Mouse (Mus musculus) frontal cortex, adult 2 months (tissue): Measurements from ENCODE around the gene Gm14744. TPM values are rescaled to one million over a fixed set of nuclear protein-coding genes. Genes with fewer than 3 reads are reported as not detected.
"Not testable (repeated sequence)": the region's sequence is repeated elsewhere in the genome, so short reads cannot be mapped to it uniquely, and the experiment has no call there.

Experiments
- DNase-seq, 2 experiments: peaks; one replicate each; pipeline ENCODE4 v3.0.0; 2022; ENCODE audit warnings: low spot score in 1 of 2; ENCODE audit errors: extremely low spot score in 1 of 2
- polyA plus RNA-seq: library from polyadenylated mRNA; depleted of rRNA; stranded (reverse); fragments of >200 nt; gene quantifications from 2 replicates; pipeline ENCODE4 v1.2.3, GENCODE M21; 2012; rRNA removed

Gm14744 gene
- polyA plus RNA-seq = not detected in 2 replicates

GRCm38 (mm10) chrX:77864458-77864857 lies at the start of gene Gm14744:
Gm14744 (plus strand) TSS chrX:77864758.
- DNase-seq = not testable (repeated sequence)

- DNase-seq = no peak
Measured at GRCm38 (mm10) chrX:77853523-77853922, 11.0 kb upstream of the Gm14744 start, which contains the start of gene Pbsn. Pbsn (minus strand) TSS chrX:77853623.

- peak in 1 of 2 experiments; percentile 18 for DNase-seq
Measured at GRCm38 (mm10) chrX:77880033-77880432, 15.5 kb downstream of the Gm14744 start.

Other genes with a start within 250 kb of the Gm14744 start
- 10.5 and 10.9 TPM in 2 replicates for gene Prkx, start 68.5 kb upstream of the Gm14744 start, polyA plus RNA-seq
- gene Pbsn, start 11.1 kb upstream of the Gm14744 start, polyA plus RNA-seq = not detected in 2 replicates
- not detected in 2 replicates for gene 5430402E10Rik, start 60.3 kb downstream of the Gm14744 start, polyA plus RNA-seq
- not detected in 2 replicates for gene Obp1a, start 226.6 kb downstream of the Gm14744 start, polyA plus RNA-seq